Mouse (Mus musculus) spleen, postnatal 14 days (tissue): ENCODE results near the gene Ghdc.
"Not testable (repeated sequence)": the region's sequence is repeated elsewhere in the genome, so short reads cannot be mapped to it uniquely, and the experiment has no call there.

Source experiments
- DNase-seq, 2 experiments: peaks; one replicate each; pipeline ENCODE4 v3.0.0; 2021 to 2022; ENCODE audit warnings: low spot score in 2 of 2

Gene Ghdc

GRCm38 (mm10) chr11:100770646-100771408, at the start of gene Ghdc:
Gene Ghdc, minus strand, starts transcription at chr11:100770957.
- DNase-seq, result peak; percentile 55 to 70

GRCm38 (mm10) chr11:100820047-100820446, 49.3 kb upstream of the Ghdc start:
- no peak for DNase-seq

GRCm38 (mm10) chr11:100819626-100820025, 48.9 kb upstream of the Ghdc start:
- DNase-seq, result no peak

- DNase-seq, result no peak
Measured at GRCm38 (mm10) chr11:100819048-100819447, 48.3 kb upstream of the Ghdc start.

- no peak for DNase-seq
Measured at GRCm38 (mm10) chr11:100818359-100819012, 47.7 kb upstream of the Ghdc start.

GRCm38 (mm10) chr11:100817311-100817710, 46.6 kb upstream of the Ghdc start:
- no peak for DNase-seq

GRCm38 (mm10) chr11:100816801-100817200, 46.0 kb upstream of the Ghdc start:
- DNase-seq, result no peak

GRCm38 (mm10) chr11:100816342-100816741, 45.6 kb upstream of the Ghdc start:
- no peak for DNase-seq

GRCm38 (mm10) chr11:100814498-100814897, 43.7 kb upstream of the Ghdc start:
- DNase-seq, result peak; percentile 60 to 73

- no peak for DNase-seq
Measured at GRCm38 (mm10) chr11:100811132-100811531, 40.4 kb upstream of the Ghdc start.

GRCm38 (mm10) chr11:100810516-100810915, 39.8 kb upstream of the Ghdc start:
- DNase-seq, result no peak

GRCm38 (mm10) chr11:100806380-100807305, 35.9 kb upstream of the Ghdc start:
- no peak for DNase-seq

- no peak for DNase-seq
Measured at GRCm38 (mm10) chr11:100805535-100805934, 34.8 kb upstream of the Ghdc start.

- no peak for DNase-seq
Measured at GRCm38 (mm10) chr11:100804409-100804808, 33.7 kb upstream of the Ghdc start.

GRCm38 (mm10) chr11:100799426-100799825, 28.7 kb upstream of the Ghdc start:
- DNase-seq, result no peak

- DNase-seq, result no peak
Measured at GRCm38 (mm10) chr11:100796585-100796984, 25.8 kb upstream of the Ghdc start.

GRCm38 (mm10) chr11:100795386-100795785, 24.6 kb upstream of the Ghdc start:
- no peak for DNase-seq

- no peak for DNase-seq
Measured at GRCm38 (mm10) chr11:100791457-100792049, 20.8 kb upstream of the Ghdc start.

- not testable (repeated sequence) for DNase-seq
Measured at GRCm38 (mm10) chr11:100790644-100791043, 19.9 kb upstream of the Ghdc start.

- DNase-seq, result no peak
Measured at GRCm38 (mm10) chr11:100789702-100790101, 18.9 kb upstream of the Ghdc start.

GRCm38 (mm10) chr11:100785774-100786173, 15.0 kb upstream of the Ghdc start:
- DNase-seq, result no peak

GRCm38 (mm10) chr11:100784286-100784685, 13.5 kb upstream of the Ghdc start:
- no peak for DNase-seq
